Mouse (Mus musculus): ENCODE data around the gene Kdm2a. TPM values are rescaled to one million over a fixed set of nuclear protein-coding genes. Genes with fewer than 3 reads are reported as not detected.
A peak's percentile ranks its signal among the peaks of the same experiment; 100 is the strongest.

The Kdm2a gene
- polyA plus RNA-seq, 1 experiment from 2014 or later = 40.9 TPM

DNA sequence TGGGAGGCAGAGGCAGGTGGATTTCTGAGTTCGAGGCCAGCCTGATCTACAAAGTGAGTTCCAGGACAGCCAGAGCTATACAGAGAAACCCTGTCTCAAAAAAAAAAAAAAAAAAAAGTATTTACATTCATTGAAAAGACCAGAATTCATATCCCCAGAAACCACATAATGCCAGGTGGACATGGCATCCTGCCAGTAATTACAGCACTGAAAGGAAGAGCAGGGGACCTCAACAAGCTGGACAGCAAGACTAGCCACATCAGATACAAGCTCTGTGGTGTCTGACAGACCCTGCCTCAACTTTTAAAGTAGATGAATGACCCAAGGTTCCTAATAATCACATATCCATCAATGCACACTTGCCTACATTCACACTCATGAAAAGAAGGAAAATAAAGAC is 76.5 kb downstream of the Kdm2a start:
- Histone ChIP-seq H3K36me3 (peaks cover 94% of the 10 kb centered on the region), H3K9me3 (no peaks in the 10 kb centered on the region), H3K27ac (no peak overlapping the region), H3K4me2 (no peak overlapping the region), H3K4me3 (no peak overlapping the region), H3K9ac (no peak overlapping the region), H3K4me1 (no peaks in the 10 kb centered on the region), H3K27me3 (no peaks in the 10 kb centered on the region)
- ATAC-seq (ENCODE audit: borderline replicate concordance, extremely low read depth, low FRiP score, low TSS enrichment) = no peak
- 91% methylated on average over 1 of the region's 1 CpGs for WGBS

DNA sequence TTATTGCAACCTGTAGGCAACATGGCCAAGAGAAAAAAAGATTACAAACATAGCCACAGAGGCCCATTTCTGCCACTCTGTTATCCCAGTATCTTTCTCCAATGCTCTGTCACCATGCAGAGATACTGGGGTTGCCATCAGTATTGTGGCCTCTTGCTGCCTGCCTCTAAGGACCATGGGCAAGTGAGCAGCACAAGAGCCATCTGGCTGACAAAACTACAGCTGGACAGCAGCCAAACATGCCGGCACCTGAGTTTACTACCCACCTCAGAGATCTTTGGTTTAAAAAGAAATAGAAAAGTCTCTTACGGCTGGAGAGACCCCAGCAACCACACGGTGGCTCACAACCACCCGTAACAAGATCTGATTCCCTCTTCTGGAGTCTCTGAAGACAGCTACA is 78.8 kb downstream of the Kdm2a start:
- WGBS = 63% methylated on average over 4 of the region's 4 CpGs

DNA sequence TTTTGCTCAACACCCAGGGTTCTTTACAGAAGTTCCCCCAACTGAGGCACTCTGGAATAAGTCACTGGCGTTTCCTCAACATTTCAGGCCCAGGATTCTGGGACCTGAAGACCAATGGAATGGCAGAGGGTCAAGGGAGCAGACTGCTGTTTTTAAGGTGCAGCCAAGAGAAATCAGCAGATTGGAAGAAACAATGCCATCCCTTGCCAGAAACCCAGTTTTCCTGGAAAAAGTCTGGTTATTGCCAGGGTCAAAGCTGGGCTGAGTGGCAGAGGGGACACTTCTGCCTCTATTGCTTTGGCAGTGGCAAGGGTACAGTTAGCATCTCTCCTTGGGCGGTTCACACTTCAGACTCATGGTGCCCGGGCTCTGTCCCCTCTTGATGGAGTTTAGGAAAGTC is 80.9 kb downstream of the Kdm2a start:
- ATAC-seq (ENCODE audit: borderline replicate concordance, extremely low read depth, low FRiP score, low TSS enrichment) = no peak
- Histone ChIP-seq H3K4me1 (no peaks in the 10 kb centered on the region), H3K4me2 (no peak overlapping the region), H3K27ac (no peak overlapping the region), H3K36me3 (peaks cover 71% of the 10 kb centered on the region), H3K27me3 (no peaks in the 10 kb centered on the region), H3K9me3 (no peaks in the 10 kb centered on the region), H3K9ac (no peak overlapping the region), H3K4me3 (no peak overlapping the region)
- WGBS = 84% methylated on average over 3 of the region's 3 CpGs

More for the DNA sequence above, 78.8 kb downstream of the Kdm2a start:
- Histone ChIP-seq H3K9me3 (no peaks in the 10 kb centered on the region), H3K4me2 (no peak overlapping the region), H3K4me3 (no peak overlapping the region), H3K27ac (no peak overlapping the region), H3K4me1 (no peaks in the 10 kb centered on the region), H3K27me3 (no peaks in the 10 kb centered on the region), H3K9ac (no peak overlapping the region), H3K36me3 (peaks cover 82% of the 10 kb centered on the region)
- no peak for ATAC-seq (ENCODE audit: borderline replicate concordance, extremely low read depth, low FRiP score, low TSS enrichment)

DNA sequence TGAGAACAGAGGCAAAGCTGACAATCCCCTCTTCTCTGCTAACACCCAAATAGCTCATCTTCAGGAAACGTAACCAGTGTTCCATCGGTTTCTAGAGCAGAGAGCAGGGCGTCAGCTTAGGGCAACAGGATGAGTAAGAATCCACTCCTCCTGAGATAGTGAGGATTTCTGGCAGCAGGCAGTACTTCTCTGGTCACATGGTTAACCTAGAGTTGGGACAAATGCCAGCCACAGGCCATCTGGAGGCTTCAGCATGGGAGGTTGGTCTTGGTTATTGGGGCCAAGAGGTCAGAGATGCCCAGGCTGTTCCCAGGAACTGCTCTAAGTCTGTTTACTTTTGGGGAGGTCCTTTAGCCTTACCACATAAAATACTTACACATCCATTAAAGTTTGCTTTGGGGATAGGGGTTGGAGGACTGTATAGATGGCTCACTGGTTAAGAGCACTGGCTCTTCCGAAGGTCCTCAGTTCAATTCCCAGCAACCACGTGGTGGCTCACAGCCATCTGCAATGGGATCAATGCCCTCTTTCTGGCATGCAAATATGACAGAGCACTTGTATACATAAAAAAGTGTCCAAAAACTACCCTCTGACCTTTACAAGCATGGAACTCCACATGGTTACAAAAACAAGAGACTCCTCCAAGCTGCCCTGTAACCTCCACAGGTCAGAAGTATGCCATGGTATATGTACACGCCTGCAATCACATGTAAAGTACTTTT is 82.7 kb downstream of the Kdm2a start:
- Histone ChIP-seq H3K4me2 (no peak overlapping the region), H3K9ac (no peak overlapping the region), H3K4me1 (no peaks in the 10 kb centered on the region), H3K27ac (no peak overlapping the region), H3K27me3 (no peaks in the 10 kb centered on the region), H3K9me3 (no peaks in the 10 kb centered on the region), H3K4me3 (no peak overlapping the region), H3K36me3 (peaks cover 55% of the 10 kb centered on the region)
- ATAC-seq (ENCODE audit: borderline replicate concordance, extremely low read depth, low FRiP score, low TSS enrichment) = no peak
- WGBS = 54% methylated on average over 6 of the region's 6 CpGs

DNA sequence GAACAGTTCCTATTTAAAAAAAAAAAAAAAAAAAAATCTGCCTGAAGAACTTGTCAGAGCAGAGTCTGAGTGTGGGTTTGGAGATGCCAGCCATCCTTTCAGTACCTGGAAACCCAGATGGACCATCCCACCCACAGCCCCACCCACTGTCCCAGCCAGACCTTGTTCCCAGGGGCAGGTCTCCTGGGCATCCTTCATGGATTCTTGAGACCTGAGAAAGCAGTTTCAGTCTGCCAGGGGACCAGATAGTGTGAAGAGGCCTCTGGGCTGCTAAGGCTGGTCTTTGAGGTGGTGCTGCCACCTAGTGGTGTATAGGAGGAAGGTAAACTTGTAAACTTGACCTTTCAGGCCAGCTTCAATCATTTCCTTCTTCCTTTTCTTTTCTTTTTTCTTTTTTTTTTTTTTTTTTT is 88.3 kb downstream of the Kdm2a start:
- H3K4me1 ChIP-seq = peaks cover 7% of the 10 kb centered on the region
- H3K36me3 ChIP-seq = 0 out of 2 replicates have a peak, but pooled peaks cover 6% of the 10 kb centered on the region
- no peaks in the 10 kb centered on the region for H3K27me3 ChIP-seq
- H3K4me2 ChIP-seq = no peak overlapping the region
- H3K9me3 ChIP-seq = no peaks in the 10 kb centered on the region
- H3K27ac ChIP-seq = no peak overlapping the region
- no peak for ATAC-seq (ENCODE audit: borderline replicate concordance, extremely low read depth, low FRiP score, low TSS enrichment)
- H3K9ac ChIP-seq = no peak overlapping the region
- no peak overlapping the region for H3K4me3 ChIP-seq

DNA sequence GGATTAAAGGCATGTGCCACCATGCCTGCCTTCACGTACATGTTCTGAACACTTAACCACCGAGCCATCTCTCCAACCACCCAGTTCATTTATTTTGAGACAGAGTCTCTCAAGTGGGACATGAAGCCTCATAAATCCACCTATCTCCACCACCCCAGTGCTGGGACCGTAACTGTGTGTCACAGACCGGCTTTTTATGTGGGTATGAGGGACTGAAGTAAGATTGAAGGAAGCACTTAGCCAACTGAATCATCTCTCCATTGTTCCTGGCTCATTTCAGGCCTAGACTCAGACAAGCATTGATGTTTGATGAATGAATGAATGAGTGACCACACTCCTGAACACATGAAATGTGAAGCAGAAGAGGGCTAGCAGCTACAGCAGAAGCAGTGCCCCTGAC is 88.8 kb downstream of the Kdm2a start:
- Histone ChIP-seq H3K4me1 (peaks cover 11% of the 10 kb centered on the region), H3K9ac (no peak overlapping the region), H3K27ac (no peak overlapping the region), H3K36me3 (0 out of 2 replicates have a peak, but pooled peaks cover 6% of the 10 kb centered on the region), H3K9me3 (no peaks in the 10 kb centered on the region), H3K27me3 (no peaks in the 10 kb centered on the region), H3K4me3 (no peak overlapping the region), H3K4me2 (no peak overlapping the region)
- WGBS = 91% methylated on average over 4 of the region's 4 CpGs
- ATAC-seq (ENCODE audit: borderline replicate concordance, extremely low read depth, low FRiP score, low TSS enrichment) = no peak

DNA sequence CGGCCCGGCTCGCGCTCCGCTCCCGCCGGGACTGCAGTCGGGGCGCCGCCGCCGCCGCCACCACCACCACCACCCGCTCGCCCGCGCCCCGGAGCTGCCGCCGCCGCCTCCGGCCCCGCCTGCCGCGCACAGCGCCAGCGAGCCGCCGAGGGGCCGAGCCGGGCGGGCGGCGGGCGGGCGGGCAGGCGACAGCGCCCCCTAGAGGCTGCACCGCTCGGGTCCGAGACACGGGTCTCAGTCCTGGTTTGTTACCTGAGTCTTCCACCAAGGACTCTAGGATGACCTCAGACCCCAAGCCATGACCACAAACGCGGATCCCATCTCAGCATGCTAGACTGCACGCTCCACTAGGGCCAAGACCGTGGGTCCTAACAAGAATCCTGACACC is 91.9 kb downstream of the Kdm2a start, which contains the start of gene Grk2:
Grk2 (minus strand) TSS at position 33 of the 388 bp plus-strand sequence.
- peak within 1 kb of the TSS; percentile 98 for H3K4me3 ChIP-seq
- peaks cover 43% of the 10 kb centered on the region for H3K4me1 ChIP-seq
- ATAC-seq (ENCODE audit: borderline replicate concordance, extremely low read depth, low FRiP score, low TSS enrichment) = peak; percentile 75; the same call in 1 of the 2 replicates
- WGBS = 0% methylated on average over 45 of the region's 46 CpGs
- H3K36me3 ChIP-seq = no peaks in the 10 kb centered on the region
- no peaks in the 10 kb centered on the region for H3K9me3 ChIP-seq
- peak within 1 kb of the TSS; percentile 96 for H3K9ac ChIP-seq
- peak within 1 kb of the TSS; percentile 80 for H3K27ac ChIP-seq
- H3K4me2 ChIP-seq = peak within 1 kb of the TSS; percentile 79
- no peaks in the 10 kb centered on the region for H3K27me3 ChIP-seq

DNA sequence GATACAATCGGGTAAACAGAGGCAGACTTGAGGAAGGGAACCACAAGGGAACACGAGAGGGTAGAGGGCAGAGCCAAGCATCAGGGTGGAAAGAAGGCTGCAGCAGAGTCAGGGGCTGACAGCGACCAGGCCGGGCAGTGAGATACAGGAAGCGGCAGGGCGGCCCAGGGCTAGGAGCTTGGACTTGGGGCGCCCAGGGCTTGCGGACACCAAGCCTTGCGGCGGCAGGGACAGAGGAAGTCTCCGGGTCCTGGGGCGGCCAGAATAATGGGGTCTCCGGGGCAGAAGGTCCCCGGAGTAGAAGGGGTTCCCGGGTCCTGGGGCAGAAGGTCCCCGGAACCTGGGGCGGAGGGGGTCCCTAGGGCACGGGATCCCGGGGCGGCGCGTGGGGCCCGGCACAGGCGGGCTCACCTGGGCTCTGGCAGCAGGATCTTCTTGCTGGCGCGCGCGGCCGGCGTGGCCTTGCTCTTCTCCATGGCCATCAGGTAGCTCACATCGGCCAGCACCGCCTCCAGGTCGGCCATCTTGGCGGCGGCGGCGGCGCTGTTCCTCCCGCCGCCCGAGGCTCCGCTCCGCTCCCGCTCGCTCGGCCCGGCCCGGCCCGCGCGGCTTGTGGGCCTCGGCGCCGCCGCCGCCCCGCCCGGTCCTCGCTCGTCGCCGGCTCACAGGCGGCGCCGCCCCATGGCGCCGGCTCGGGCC is 92.4 kb downstream of the Kdm2a start:
- H3K4me1 ChIP-seq = peaks cover 48% of the 10 kb centered on the region

DNA sequence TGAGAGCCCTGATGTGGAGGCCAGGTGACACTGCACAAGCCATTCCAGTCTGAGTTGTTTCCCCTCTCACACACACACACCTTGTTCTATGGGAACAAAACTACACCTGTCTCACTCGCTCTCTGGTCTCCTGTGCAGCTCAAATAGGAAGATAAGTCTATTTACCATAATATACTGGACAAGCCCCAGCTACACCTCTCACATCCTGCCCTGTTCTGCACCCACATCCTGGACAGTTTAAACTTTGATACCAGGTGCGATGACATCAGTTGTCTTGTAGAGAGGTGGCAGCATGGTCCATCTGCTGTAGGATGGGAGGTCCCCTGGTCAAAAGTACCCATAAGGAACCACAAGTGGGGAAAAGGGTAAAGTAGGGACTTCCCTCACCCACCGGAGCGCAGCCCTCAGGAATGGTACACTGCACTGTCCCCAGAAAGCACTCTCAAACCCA is 93.2 kb downstream of the Kdm2a start:
- H3K4me1 ChIP-seq = peaks cover 55% of the 10 kb centered on the region
- H3K9me3 ChIP-seq = no peaks in the 10 kb centered on the region
- H3K9ac ChIP-seq = peak overlapping the region; percentile 96
- peak overlapping the region; percentile 98 for H3K4me3 ChIP-seq
- no peak for ATAC-seq (ENCODE audit: borderline replicate concordance, extremely low read depth, low FRiP score, low TSS enrichment)
- H3K36me3 ChIP-seq = no peaks in the 10 kb centered on the region
- H3K27ac ChIP-seq = peak overlapping the region; percentile 52
- no peaks in the 10 kb centered on the region for H3K27me3 ChIP-seq
- H3K4me2 ChIP-seq = peak overlapping the region; percentile 79
- 32% methylated on average over 4 of the region's 4 CpGs for WGBS

More for the DNA sequence above, 92.4 kb downstream of the Kdm2a start:
- no peaks in the 10 kb centered on the region for H3K36me3 ChIP-seq
- peak overlapping the region; percentile 80 for H3K27ac ChIP-seq
- H3K9me3 ChIP-seq = no peaks in the 10 kb centered on the region
- no peaks in the 10 kb centered on the region for H3K27me3 ChIP-seq
- H3K4me3 ChIP-seq = peak overlapping the region; percentile 98
- WGBS = under 1% methylated on average over 63 of the region's 68 CpGs
- peak overlapping the region; percentile 96 for H3K9ac ChIP-seq
- peak overlapping the region; percentile 79 for H3K4me2 ChIP-seq
- ATAC-seq (ENCODE audit: borderline replicate concordance, extremely low read depth, low FRiP score, low TSS enrichment) = peak; percentile 36; the same call in 1 of the 2 replicates

DNA sequence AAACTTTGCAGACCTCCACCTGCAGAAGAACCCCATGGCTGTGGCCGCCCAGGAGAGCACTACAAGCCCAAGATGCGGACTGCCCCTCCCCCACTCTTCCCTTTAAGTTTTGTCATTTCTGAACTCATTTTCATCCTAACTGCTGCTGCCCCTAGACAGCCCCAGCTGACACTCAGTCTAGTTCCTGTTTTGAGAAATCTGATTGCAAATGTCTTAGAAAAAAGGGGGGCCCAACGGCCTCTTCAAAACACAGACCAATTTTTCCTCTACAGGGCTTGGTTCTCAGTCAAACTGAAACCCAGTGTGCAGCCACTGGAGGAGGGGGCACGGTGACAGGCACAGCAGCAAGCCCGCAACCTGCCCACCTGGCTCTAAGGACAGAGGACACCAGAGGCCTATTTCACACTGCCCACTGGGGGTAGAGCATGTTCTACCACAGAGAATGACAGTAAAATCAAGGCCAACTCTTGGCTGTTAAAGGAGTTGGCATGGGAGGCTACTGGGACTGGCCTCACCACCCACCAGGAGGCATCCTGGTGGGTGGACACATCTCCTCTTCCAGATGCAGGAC is 93.7 kb downstream of the Kdm2a start:
- Histone ChIP-seq H3K36me3 (no peaks in the 10 kb centered on the region), H3K4me2 (peak overlapping the region; percentile 79), H3K4me1 (peaks cover 55% of the 10 kb centered on the region), H3K9ac (no peak overlapping the region), H3K9me3 (no peaks in the 10 kb centered on the region), H3K27me3 (no peaks in the 10 kb centered on the region), H3K27ac (peak overlapping the region; percentile 52), H3K4me3 (peak overlapping the region; percentile 98)
- 52% methylated on average over 5 of the region's 5 CpGs for WGBS
- no peak for ATAC-seq (ENCODE audit: borderline replicate concordance, extremely low read depth, low FRiP score, low TSS enrichment)

DNA sequence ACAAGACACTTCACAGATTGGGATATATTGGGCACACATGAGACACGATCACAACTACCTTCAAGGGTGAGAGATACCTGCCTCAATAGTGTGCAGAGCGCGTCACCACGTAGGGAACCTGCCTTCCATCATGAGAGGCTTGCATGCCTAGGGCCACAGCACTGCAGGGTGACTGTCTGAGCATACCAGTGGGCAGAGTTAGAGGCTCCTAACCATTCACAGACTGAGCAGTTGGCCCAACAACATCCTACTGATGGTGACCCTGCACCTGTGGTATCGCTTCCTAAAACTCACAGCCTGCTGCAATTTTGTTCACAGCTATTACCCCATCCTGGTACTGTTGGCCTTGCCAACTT is 94.5 kb downstream of the Kdm2a start:
- Histone ChIP-seq H3K27me3 (no peaks in the 10 kb centered on the region), H3K4me2 (peak overlapping the region; percentile 40; the same call in 1 of the 2 replicates), H3K9me3 (no peaks in the 10 kb centered on the region), H3K4me3 (0 out of 2 replicates have a peak overlapping the region, but pooled peaks have one; percentile 98), H3K4me1 (peaks cover 55% of the 10 kb centered on the region), H3K36me3 (no peaks in the 10 kb centered on the region), H3K9ac (no peak overlapping the region), H3K27ac (no peak overlapping the region)
- no peak for ATAC-seq (ENCODE audit: borderline replicate concordance, extremely low read depth, low FRiP score, low TSS enrichment)
- WGBS = 93% methylated on average over 5 of the region's 5 CpGs

Measured in lung, embryonic 15.5 days (tissue).